Mouse (Mus musculus) embryo, embryonic 10.5 days (tissue): ENCODE results near the gene Hcar2.

ENCODE experiments used
- DNase-seq: peaks from one replicate; pipeline ENCODE4 v3.0.0-alpha.2; 2015; ENCODE audit warnings: low spot score

The Hcar2 gene

GRCm38 (mm10) chr5:123862374-123863350, 2.6 kb downstream of the Hcar2 start:
- no peak for DNase-seq

- no peak for DNase-seq
Measured at GRCm38 (mm10) chr5:123858798-123859197, 6.5 kb downstream of the Hcar2 start.

- DNase-seq: no peak
Measured at GRCm38 (mm10) chr5:123854511-123854910, 10.8 kb downstream of the Hcar2 start.

- no peak for DNase-seq
Measured at GRCm38 (mm10) chr5:123853877-123854504, 11.3 kb downstream of the Hcar2 start.

GRCm38 (mm10) chr5:123851398-123851797, 13.9 kb downstream of the Hcar2 start:
- peak; percentile 11 for DNase-seq

GRCm38 (mm10) chr5:123844316-123844715, 21.0 kb downstream of the Hcar2 start:
- DNase-seq: no peak

- no peak for DNase-seq
Measured at GRCm38 (mm10) chr5:123843816-123844215, 21.5 kb downstream of the Hcar2 start.

GRCm38 (mm10) chr5:123842935-123843282, 22.4 kb downstream of the Hcar2 start:
- no peak for DNase-seq

- no peak for DNase-seq
Measured at GRCm38 (mm10) chr5:123842221-123842934, 22.9 kb downstream of the Hcar2 start.

GRCm38 (mm10) chr5:123837371-123837770, 27.9 kb downstream of the Hcar2 start:
- no peak for DNase-seq

- no peak for DNase-seq
Measured at GRCm38 (mm10) chr5:123834836-123835235, 30.5 kb downstream of the Hcar2 start.

- DNase-seq: no peak
Measured at GRCm38 (mm10) chr5:123832309-123832708, 33.0 kb downstream of the Hcar2 start.

GRCm38 (mm10) chr5:123827659-123828091, 37.6 kb downstream of the Hcar2 start:
- peak; percentile 28 for DNase-seq

- DNase-seq: no peak
Measured at GRCm38 (mm10) chr5:123822706-123823105, 42.6 kb downstream of the Hcar2 start.

- DNase-seq: no peak
Measured at GRCm38 (mm10) chr5:123821264-123821571, 44.1 kb downstream of the Hcar2 start.

- DNase-seq: no peak
Measured at GRCm38 (mm10) chr5:123820501-123821263, 44.6 kb downstream of the Hcar2 start.

GRCm38 (mm10) chr5:123818941-123819577, 46.2 kb downstream of the Hcar2 start:
- no peak for DNase-seq

- DNase-seq: no peak
Measured at GRCm38 (mm10) chr5:123816891-123817290, 48.4 kb downstream of the Hcar2 start.
